Mouse (Mus musculus) adrenal gland, postnatal 14 days (tissue): ENCODE measurements around the gene Pcdh20. TPM values are rescaled to one million over a fixed set of nuclear protein-coding genes. Genes with fewer than 3 reads are reported as not detected.

ENCODE experiments used
- DNase-seq: peaks from one replicate; pipeline ENCODE4 v3.0.0; 2021; ENCODE audit warnings: mixed read lengths
- long read RNA-seq, 2 experiments: library from polyadenylated mRNA; stranded (forward); transcript quantifications; one replicate each; pipeline ENCODE4 v2.0.0; 2021
- total RNA-seq: library from RNA; stranded (reverse); gene quantifications from 2 replicates; pipeline ENCODE4 v1.2.3, GENCODE M21; 2021

The Pcdh20 gene
- total RNA-seq, result 1.0 and 1.4 TPM in 2 replicates
- long read RNA-seq, experiment 1, result 0 reads
- long read RNA-seq, experiment 2, partial matches to known transcripts, result 0 of 1 reads
- long read RNA-seq, experiment 2, other reads (novel, unspliced or antisense), result 0 of 1 reads

- peak; percentile 16 for DNase-seq
Measured at GRCm38 (mm10) chr14:88470495-88471434, at the start of gene Pcdh20. TSS of gene Pcdh20 (minus strand) at chr14:88471396.

DNA sequence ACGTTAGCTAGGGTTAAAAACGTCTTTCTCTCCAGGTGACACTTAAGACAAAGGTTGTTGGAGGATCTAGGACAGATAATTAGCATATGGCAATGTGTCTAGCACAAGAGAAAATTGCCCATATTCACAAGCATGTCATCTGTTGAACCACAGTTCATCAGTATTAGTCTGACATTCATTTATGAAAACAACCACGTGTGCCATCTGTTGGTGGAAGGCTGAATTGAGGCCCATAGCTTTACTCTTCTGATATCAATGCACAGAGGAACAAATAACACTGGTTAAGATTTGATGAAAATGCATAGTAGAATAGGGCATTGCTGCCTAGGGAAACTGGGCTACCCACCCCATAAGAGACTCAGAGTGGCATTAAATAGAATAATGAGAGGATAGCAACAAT, 8.7 kb upstream of the Pcdh20 start:
- no peak for DNase-seq

DNA sequence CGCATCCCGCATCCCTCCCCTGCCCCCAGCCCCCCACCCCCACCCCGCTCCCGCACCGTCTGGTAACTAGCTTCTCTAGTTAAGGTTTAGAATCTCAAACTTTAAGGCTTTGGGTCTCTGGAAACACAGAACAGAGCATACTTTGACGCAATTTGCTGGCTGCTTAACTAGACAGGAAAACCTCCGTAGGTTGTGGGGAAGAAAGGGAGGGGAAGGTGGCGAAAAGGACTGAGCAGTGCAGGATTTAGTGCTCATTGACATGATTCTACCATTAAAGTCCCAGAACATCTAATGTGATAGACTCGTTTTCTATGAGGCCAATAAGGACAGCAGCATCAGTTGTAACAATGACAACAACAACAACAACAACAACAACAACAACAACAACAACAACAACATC, 1.2 kb downstream of the Pcdh20 start:
- no peak for DNase-seq

DNA sequence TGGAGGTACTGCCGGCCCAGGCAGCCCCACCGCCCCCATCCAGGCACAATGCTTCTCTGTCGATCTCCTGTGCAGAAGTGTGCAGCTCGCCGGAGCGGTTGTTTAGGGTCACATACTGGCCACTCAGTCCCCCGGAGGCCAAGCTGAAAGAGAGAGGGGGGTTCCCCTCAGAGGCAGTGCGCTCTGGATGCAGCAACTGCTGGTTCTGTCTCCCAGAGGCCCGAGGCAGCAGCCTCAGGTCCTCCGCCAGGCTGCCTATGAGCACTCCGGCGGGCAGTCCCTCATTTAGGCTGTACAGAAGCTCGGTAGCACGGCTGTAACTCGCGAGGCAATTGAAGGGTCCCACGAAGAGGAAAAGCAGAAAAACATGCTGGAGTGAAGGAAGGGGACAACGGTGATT, 1.8 kb downstream of the Pcdh20 start:
- DNase-seq, result peak; percentile 6

GRCm38 (mm10) chr14:88466416-88466815, 4.8 kb downstream of the Pcdh20 start:
- peak; percentile 8 for DNase-seq

DNA sequence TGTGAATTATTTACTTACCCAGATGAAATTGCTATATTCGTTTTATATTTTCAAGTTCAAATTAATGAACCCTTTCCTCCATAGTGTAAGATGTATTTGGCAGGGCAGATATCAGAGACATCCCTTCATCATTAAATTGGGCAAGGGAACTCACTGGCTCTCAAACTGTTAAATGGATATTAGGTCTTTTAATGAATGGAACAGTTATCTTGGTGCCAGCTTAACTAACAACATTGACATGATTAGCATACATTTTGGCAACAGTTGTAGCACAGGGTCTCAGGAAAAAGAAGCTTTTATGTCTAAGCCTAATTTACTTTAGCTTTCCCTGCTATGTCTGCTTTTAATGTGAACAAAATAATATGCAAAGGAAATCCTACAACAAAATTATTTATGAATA, 6.8 kb downstream of the Pcdh20 start:
- DNase-seq, result no peak

DNA sequence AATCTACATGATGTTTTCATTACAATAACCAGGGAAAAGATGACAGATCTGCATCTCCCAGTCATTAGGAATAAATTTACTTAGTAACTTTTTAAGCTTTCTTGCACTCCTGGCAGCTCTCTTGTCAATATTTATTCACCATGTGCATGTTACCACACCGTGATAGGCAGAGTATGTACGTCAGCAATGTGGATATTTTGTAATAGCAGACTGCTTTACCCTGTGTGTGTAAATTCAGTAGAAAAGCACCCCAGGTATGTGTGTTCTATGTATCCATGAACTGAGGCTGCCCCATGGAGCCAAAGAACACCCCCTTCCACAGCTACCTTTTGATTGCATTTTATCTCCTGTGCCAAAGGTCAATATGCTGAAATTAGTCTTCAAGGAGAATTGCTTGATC, 7.8 kb downstream of the Pcdh20 start:
- no peak for DNase-seq

- no peak for DNase-seq
Measured at GRCm38 (mm10) chr14:88462944-88463343, 8.3 kb downstream of the Pcdh20 start.

- no peak for DNase-seq
Measured at GRCm38 (mm10) chr14:88460705-88461104, 10.5 kb downstream of the Pcdh20 start.

- no peak for DNase-seq
Measured at GRCm38 (mm10) chr14:88443304-88443703, 27.9 kb downstream of the Pcdh20 start.

DNA sequence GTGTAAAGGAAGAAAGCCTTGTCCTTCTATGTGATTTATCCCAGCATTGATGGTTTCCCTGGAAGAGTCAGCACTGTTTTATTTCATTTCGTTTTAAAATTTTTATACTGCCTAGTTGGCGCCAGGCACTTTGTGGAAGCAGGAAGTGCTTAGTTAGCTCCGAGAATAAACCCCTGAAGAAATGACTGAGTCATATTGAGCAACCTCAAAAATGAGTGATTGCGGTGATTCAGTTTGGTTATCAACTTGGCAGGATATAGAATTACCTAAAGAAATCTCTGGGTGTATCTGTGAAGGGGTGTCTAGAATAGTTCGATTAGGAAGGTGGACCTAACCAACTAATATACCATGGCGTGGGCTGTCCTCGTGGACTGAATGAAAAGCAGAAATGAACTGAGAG, 41.8 kb downstream of the Pcdh20 start:
- no peak for DNase-seq

- DNase-seq, result no peak
Measured at GRCm38 (mm10) chr14:88427370-88427769, 43.8 kb downstream of the Pcdh20 start.
